Mouse (Mus musculus): Measurements from ENCODE around the gene Gpbar1.

DNA sequence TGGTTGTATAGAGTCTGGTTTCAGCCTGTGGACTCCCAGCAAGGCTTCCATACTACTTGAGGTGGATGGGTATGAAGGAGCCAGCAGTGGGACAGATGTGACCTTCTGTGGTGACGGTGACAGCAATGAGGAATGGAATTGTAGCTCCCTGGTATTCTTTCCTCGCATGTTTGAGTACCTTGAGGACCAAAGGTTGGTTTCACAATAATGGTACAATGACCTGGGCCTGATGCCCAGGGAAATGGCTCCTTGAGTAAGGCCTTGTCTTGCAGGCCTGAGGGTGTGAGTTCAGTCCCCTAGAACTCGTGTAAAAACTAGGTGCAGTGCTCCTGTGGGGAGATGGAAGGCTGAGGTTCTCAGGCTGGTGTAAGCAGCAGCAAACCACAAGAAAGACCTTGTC lies 40.4 kb downstream of the Gpbar1 start:
- TF ChIP-seq ZNF384 (IDR thresholded peaks at IDR 0.05; ENCODE audit: low read depth, low read length) (no peak), MAFK (IDR thresholded peaks at IDR 0.05; ENCODE audit: insufficient read depth, low read depth, low read length) (no peak), ZC3H11A (IDR thresholded peaks at IDR 0.05; ENCODE audit: borderline replicate concordance, low read depth, low read length) (no peak), HCFC1 (IDR thresholded peaks at IDR 0.05; ENCODE audit: borderline replicate concordance, insufficient read depth, low read length) (no peak), CHD2 (IDR thresholded peaks at IDR 0.05; ENCODE audit: low read depth, low read length) (no peak)

Data from ES-E14 (cell line).